Mouse (Mus musculus) spleen, postnatal 10 days (tissue): Measurements from ENCODE around the gene Xndc1.
"Not testable (repeated sequence)": the region's sequence is repeated elsewhere in the genome, so short reads cannot be mapped to it uniquely, and the experiment has no call there.

ENCODE experiments used
- DNase-seq, 2 experiments: peaks; one replicate each; pipeline ENCODE4 v3.0.0; 2021 to 2022; ENCODE audit warnings: low spot score in 2 of 2

Gene Xndc1

DNA sequence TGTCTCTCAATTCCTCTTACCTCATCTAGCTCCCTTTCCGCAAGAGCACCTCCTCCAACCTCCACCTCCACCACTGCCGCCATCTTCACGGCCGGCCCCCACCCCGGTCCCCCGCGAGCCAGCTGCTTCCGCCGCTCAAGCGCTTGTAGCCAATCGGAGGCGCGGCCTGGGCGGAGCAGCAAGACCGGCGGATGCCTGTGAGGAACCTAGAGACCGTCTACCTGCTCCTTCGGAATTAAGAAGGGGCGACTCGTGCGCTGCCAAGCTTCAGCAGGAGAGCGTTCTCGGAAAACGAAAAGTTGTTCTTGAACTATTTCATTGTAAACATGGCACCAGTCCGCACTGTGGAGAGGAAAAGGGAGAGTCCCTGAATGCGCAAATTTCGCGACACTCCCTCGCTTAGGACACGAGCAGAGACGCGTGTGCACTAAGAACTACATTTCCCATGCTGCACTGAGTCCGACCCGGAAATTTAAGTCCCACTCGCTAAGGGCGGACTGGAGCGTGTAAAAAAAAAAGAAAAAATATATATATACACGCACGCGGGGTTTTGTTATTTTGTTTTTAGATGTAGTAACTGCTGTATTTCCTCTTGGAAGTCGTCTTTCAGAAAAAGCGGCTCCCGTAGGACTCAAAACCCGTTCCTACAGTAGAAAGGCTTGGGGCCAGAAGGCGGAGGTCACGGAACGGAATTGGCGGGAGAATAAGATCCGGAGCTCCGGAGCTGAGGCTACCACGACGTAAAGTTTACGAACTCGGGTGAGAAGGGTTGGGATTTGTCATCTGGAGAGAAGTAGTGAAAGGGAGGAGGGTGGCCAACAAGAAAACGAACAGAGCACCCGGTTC is at the start of gene Xndc1, which contains the start of the genes Rnf121 and Xntrpc:
Xndc1 (plus strand) TSS at position 466 of the 846 bp plus-strand sequence.
Rnf121 (minus strand) TSS at position 424 of the 846 bp plus-strand sequence.
Xntrpc (plus strand) TSS at position 668 of the 846 bp plus-strand sequence.
- DNase-seq = peak; percentile 92 to 93

DNA sequence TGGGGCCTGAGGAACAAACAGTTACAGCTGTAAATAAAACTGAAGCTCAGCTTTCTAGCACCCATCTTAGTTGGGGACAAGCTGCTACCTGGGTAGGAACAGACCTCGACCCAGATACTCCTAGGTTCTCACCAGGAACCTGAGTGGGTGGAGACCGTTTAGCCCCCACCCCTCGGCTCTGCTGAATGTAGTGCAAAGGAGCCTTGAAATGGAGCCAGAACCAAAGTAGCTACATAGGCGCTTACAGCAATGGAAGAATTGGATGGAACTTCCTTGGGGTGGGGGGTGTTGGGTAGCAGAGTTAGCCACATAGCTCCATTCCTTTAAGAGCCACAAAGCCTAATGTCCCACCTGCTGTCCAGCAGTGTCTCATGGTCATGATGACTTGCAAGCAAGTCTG is 48.4 kb upstream of the Xndc1 start:
- DNase-seq = no peak

DNA sequence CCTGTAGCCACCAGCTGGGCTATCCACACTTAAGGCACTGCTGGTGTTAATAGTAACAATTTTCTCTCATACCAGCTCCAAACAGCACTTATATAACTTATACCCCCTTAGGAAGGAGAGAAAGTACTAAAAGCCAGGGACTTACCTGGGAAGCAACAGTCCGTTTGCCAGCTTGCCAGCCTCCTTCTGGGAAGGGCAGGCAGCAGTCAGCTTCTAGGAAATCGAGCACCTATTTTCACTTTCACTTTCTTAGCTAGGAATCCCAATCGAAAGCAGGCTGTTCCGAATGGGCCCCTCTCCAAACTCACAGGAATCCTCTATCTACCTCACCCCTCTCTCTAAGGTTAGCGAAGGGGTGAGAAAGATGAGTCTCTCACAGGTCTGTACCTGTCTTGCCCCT is 47.9 kb upstream of the Xndc1 start:
- no peak for DNase-seq

DNA sequence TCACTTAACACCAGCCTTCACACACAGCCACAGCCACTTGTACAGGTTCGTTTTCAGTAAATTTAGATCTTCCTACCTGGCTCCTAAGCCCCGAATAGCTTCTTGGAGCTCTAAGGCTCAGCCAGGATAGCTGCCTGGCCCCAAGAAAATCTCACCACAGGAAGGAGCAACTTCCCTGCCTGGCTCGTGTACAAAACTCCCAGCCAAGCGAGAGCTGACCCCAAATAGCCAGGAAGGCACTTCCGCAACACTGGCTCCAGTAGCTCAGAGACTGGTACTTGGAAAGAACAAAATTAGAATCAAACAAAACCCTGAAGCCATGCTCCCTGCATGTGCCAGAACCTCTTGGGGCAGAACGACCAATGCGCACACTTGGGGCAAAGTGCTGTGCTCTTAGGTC is 47.3 kb upstream of the Xndc1 start:
- no peak for DNase-seq

DNA sequence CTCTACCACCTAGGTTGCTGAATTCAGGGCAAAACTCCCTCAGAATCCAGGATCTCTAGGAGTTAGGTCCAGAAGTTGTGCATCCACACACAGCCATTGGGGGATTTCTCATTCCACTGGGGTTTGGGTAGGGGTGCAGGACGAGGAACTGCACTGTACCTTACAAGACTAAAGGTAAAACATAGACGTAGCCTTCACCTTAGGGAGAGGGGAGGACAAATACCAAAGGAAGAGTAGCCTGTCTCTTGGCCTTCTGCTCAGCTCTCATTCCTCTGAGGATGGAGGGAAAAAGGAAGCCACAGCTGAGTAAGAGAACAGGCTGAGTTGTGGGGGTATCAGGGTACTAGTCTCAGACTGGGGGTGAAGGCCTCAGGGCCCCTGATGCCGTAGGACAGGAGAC is 46.7 kb upstream of the Xndc1 start, which contains the start of gene Il18bp:
Il18bp (minus strand) TSS at position 101 of the 400 bp plus-strand sequence.
- DNase-seq = no peak

DNA sequence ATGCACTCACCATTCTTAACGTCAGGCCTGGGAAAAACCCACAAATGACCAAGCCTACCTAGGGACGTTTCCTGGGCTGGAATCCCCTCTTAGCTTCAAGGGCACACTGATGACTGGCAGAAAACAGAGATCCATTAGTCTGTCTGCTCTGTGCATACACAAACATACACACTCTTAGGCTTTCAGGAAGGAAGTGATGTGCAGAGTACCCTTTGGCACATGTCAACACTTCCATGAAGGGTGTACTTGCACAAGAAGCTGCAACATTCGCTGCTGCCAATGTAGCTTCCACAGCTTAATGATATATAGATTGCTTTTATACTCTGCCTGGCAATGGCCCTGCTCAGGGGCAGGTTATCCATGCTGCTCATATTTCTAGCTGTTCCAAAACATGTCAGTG is 45.9 kb upstream of the Xndc1 start:
- DNase-seq = no peak

DNA sequence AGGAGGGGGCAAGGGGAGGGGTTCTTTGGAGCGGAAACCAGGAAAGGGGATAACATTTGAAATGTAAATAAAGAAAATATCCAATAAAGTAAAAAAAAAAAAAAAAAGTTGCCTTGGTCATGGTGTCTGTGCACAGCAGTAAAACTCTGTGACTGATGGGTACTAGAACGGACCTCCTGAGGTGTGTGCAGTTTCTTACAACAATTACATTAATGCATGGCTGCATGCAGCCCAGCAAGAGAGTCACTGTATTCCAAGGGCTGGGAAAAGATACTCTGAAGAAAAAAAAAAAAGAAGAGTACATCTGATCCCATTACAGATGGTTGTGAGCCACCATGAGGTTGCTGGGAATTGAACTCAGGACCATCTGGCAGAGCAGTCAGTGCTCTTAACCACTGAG is 44.4 kb upstream of the Xndc1 start:
- DNase-seq = not testable (repeated sequence)

DNA sequence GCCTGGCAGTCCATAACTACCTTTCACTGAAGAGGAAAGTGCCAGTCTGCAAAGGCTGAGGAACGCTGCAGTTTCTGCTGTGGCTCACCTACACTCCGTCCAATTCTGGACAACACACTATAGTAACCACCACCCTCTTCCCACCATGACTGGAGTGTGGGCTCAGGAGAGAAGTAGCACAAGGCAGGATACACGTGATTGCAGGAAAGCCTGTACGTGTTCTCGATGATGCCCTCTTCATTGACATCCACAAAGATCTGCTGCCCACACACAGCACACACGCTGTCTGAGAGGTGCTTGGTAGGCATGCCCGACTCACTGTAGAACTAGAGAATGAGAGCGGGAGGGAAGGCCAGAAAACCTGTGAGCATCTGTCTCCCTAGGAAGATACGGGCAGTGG is 41.5 kb upstream of the Xndc1 start:
- DNase-seq = no peak

DNA sequence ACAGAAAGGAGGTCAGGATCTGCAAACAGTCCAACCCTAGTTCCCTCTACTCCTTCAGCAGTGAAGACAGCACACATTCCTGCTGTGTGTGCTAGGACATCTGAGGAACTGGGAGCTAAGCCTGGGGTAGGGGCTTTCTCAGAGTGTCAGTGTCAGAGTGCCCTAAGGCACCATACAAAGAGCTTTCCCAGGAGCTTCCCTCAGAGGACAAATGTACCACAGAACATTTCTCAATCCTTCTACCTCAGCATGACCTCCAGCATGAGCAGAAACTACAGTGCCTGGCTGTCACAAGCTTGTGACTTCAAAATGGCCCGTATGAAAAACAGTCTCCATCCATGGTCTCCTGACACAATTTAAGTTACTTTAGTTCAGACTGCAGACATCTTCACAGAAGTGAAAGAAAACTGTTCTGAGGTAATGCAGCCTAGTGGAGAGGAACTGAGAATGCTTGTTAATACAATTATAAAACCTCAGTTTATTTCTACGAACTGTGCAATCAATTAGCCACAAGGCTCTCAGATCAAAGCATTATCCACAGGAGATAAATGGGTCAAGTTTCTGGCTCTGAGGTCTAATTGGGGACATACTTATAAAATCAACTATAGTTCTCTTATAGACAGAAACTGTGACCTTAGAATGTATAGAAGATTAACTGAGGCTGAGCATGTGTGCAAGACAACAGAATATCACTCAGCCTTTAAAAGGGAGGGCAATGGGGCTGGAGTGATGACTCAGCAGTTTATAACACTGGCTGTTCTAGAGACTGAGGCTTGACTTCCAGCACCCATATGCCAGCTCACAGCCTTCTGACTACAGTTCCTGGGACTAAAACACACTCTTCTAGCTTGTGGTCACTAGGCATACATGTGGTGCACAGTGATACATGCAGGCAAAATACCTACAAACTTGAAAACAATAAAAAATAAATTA is 39.9 kb upstream of the Xndc1 start:
- no peak for DNase-seq

DNA sequence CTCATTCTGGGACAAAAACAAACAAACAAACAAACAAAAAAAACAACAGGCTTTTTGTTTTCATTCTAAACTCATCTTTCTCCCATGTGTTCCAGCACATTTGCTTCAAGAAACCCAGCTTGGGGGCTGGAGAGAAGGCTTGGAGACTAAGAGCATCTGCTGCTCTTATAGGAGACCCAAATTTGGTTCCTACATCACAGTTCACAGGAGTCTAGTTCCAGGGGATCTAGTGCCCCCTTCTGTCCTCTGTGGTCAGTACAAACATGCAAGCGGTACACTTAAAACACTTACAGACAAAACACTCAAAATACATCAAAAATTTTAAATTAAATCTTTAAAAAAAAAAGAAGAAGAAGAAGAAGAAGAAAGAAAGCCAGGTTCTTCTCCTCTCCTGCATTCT is 30.4 kb upstream of the Xndc1 start:
- no peak for DNase-seq

DNA sequence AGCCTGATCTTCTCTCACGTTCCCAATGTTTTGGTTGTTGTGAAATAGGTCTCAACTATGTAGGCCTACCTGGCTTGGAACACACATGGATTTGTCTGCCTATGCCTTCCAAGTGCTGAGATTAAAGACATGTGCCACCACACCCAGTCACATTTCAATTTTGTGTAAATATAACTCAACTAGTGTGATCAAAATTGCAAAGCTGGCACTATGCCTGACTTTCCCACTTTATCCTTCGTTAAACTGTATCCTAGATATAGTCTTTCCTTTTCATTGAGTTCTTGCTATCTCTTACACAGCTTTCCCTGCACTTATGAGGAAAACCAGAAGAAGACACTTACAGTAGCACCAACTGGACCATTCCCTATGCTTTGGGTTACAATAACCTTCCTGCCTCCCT is 29.8 kb upstream of the Xndc1 start:
- DNase-seq = no peak

DNA sequence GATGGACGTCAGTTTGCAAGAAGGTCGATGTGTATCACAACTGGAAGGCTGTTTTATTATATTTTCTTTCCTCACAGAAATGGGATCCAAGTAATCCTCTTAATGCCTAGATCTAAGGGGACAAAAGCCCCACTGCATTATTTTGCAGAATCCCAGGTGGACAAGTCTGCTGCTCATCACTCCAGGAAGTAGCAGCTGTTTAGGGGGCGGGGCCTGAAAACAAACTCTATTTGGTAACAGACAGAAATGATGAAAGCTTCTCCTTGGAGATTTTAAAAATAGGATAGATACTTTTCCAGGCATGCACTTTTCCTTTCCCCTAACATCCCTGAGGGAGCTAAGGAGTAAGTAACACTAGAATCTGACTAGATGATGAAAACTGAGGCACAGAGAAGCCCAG is 28.0 kb upstream of the Xndc1 start:
- DNase-seq = no peak

DNA sequence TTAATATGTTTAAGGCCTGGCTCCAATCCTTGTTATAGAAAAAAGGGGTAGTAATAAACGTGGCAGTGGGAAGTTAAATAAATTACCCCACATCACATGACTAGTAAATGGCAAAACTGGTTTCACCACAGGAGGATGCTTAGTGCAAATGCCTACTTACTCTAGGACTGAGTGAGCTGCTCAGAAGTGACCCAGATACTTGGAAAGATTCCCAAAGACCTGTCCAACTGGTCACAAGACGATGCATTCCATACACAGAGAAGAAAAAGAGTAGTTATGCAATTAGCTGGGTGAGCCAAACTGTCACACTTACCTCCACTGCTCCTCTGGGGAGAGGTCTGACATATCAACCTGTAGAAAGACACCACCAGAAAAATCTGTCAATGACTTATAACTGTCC is 23.0 kb upstream of the Xndc1 start:
- no peak for DNase-seq

DNA sequence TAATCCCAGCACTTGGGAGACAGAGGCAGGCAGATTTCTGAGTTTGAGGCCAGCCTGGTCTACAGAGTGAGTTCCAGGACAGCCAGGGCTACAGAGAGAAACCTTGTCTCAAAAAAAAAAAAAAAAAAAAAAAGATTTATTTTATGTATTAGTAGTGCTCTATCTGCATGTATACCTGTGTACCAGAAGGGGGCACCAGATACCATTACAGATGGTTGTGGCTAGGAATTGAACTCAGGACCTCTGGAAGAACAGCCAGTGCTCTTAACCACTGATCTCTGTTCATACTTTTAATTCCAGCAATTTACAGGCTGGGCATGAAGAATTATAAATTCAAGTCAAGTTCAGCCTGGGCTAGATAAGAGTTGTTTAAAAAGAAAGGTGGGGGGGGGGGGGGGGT is 16.8 kb upstream of the Xndc1 start:
- not testable (repeated sequence) for DNase-seq

DNA sequence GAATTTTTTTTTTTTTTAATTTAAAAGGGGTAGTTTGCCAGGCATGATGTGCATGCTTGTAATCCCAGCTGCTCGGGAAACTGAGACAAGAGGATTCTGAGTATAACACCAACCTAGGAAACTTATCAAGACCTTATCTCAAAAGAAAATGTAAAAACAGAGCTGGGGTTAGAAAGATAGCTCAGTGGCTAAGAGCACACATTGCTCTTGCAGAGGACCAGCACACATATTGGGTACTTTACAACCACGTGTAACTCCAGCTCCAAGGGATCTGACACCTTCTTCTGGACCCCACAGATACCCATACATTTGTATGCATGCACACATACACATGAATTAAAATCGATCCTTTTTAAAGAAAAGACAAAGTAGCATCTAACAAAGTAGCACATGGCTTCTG is 4.0 kb upstream of the Xndc1 start:
- no peak for DNase-seq

DNA sequence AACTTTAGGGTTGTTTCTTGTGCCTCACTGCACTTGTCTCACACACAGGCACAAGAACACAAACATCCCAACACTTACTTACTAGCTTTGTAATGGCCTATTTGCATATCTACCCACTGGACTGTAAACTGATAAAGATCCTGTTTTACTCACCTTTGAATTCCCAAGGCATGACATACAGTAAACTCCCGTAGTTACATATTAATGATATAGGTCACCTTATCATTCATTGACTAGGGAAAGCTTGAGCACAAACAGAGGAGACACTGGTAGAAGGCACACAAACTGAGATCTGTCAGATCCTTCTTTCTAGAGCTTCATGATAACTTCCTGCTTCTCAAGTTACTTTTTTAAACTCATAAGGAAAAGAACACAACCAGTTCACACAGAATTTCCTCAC is 3.1 kb upstream of the Xndc1 start:
- DNase-seq = no peak

DNA sequence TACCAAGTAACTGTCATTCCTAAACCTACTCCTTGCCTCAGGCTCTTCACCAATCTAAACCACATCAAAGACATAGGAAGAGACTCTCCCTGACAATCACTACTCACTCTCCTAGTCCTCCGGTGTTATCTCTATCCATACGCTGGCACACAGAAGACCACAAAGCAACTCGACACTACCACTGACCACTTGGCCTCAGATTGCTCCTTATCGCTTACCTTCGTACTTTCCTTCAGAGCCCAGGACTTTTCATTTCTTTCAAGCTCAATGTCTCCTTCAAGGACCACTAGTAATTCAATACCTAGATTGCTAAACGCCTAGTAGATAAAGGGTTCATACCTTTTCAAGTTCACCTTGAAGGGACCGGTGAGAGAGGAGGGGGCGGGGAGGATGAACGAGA is 1.4 kb upstream of the Xndc1 start:
- no peak for DNase-seq

DNA sequence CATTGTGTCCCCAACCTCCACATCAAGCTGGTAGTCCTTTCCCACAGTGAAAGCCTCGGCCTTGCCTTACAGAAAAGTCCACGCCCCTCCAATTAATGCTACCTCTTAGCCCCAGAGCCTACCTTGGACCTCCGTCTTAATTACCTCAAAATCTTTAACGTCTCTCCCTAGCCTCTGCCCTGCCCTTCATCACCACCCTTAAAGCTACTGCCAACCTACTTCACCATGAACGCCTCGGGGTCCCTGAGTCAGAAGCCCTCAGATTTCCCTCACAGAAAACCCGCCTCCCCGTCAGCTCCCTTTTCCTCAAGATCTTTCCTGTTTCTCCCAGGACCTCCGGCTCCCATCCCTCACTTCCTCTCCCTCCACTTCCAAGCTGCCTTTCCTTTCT is 661 bp upstream of the Xndc1 start:
- no peak for DNase-seq

DNA sequence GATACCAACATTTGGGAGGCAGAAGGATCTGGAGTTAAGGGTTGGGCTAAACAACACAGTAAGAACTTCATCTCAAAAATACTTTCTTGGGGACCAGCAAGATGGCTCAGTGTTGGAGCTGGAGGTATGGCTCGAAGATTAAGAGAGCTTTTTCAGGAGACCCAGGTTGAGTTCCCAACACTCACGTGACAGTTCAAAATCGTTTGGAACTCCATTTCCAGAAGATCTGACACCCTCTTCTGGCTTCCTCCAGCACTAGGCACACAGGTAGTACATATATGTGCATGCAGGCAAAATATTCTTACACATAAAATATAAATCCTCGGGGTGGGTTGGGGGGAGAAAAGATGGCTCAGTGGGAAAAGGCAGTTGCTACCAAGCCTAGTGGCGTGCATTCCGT is 1.1 kb downstream of the Xndc1 start:
- no peak for DNase-seq

DNA sequence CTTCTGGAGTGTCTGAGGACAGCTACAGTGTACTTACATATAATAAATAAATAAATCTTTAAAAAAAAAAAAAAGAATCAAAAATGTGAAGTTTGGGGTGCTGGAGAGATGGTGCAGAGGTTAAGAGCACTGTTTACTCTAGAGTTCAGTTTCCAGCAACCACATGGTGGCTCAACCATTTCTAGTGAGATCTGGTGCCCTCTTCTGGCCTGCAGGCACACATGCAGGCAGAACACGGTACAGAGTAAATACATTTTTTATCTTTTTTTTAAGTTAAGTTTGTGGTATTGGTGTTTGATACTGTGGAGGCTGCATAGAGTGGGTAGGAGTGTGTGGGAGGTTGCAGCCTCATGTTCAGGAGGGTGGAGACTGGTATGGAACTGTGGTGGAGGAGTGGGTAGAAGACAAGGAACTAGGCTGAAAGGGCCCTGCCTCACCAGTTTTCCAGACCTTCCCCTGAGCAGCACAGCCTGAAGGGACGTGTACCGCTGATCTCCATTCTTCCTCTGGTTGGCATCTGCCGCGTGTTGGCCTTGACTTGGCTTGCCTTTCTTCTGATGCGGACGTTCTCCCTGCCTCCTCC is 11.5 kb downstream of the Xndc1 start:
- DNase-seq = peak in 1 of 2 experiments; percentile 62

DNA sequence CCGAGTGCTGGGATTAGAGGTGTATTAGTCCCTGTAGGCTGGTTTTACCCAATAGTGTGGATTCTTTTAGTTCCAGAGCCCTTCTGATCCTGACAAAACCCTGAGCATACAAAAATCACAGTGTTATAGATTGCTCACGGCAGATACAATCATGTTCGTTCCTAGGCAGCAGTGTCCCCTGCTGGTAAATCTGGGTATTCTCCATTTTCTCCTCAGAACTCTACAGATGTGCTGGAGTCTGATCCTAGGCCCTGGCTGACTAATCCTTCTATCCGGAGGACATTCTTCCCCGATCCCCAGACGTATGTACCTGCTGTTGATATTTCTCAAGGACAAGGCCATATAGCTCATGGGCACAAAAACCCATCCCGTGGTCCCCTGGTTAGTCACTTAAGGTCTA is 13.2 kb downstream of the Xndc1 start:
- peak in 1 of 2 experiments; percentile 47 for DNase-seq

DNA sequence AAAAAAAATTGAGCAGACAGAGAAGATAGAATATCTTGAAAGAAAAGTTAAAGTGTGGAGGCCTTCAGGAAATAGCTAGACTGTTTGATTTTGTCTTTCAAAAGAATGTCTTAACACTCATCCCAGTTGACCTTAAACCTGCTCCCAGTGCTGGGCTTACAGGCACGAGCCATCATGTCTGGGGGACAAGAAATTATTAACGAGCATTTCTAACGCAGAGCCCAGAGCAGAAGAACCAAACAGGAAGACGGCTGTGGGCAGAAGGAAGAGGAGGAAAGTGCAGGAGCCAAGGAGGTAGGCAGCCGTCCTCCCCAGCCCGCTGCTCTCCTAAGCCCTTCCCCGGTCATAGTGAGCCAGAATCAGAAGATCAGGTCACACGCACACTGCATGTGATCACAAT is 15.0 kb downstream of the Xndc1 start:
- DNase-seq = no peak
